7 mouse cellular contexts compared by ENCODE assay signal in genomic region chr5:118002059-118002458, GRCm38 (mm10). TPM values are rescaled to one million over a fixed set of nuclear protein-coding genes. Genes with fewer than 3 reads are reported as not detected.
A peak's percentile ranks its signal among the peaks of the same experiment; 100 is the strongest.
DNase-seq lines count a peak whose midpoint lies in the region; ATAC-seq and TF ChIP-seq lines count a peak whose summit lies in the region.

No protein-coding gene starts in this region.

- intact Hi-C loops in heart, postnatal 36 days (cut with DNase I), result loop anchor here (5.0 kb wide), 1 partner anchor 65 kb away; no protein-coding TSS in a partner anchor

- TF ChIP-seq POLR2A in MEL (IDR thresholded peaks at IDR 0.05; ENCODE audit: control insufficient read depth in 1 of 2, insufficient read depth in 1 of 2, low read depth in 1 of 2, low read length in 2 of 2, poor library complexity in 1 of 2), result no peak
- no peak for TF ChIP-seq POLR2A in bone marrow macrophage, adult 2 months (IDR thresholded peaks at IDR 0.05; ENCODE audit: borderline replicate concordance, low read depth, low read length)

- ATAC-seq in erythroblast, adult 5-6 weeks (replicated peaks; ENCODE audit: low FRiP score, poor library complexity, severe bottlenecking), result peak; percentile 60

- TF ChIP-seq CTCF in MEL (IDR thresholded peaks at IDR 0.05 in 2 of 3, conservative IDR thresholded peaks at IDR 0.05 in 1 of 3; ENCODE audit: control insufficient read depth in 1 of 3, insufficient read depth in 1 of 3, low read depth in 2 of 3, low read length in 3 of 3, poor library complexity in 1 of 3, severe bottlenecking in 1 of 3), result peak; percentile 74 to 86 (median 80)
- peak; percentile 74 for TF ChIP-seq CTCF in bone marrow macrophage, adult 2 months (IDR thresholded peaks at IDR 0.05; ENCODE audit: low read depth, low read length)

- TF ChIP-seq RAD21 in MEL (IDR thresholded peaks at IDR 0.05; ENCODE audit: low read depth, low read length), result peak; percentile 52

- H3K4me1 ChIP-seq in MEL (ENCODE audit: control insufficient read depth in 1 of 2, insufficient read depth in 2 of 2, low read length in 2 of 2), result no peaks in the 10 kb centered on the region
- H3K4me1 ChIP-seq in bone marrow macrophage, adult 2 months (ENCODE audit: control insufficient read depth, insufficient read depth, low read length), result no peaks in the 10 kb centered on the region

- no peaks in the 10 kb centered on the region for H3K9me3 ChIP-seq in MEL (replicated peaks; ENCODE audit: insufficient read depth, low read length)

- H3K27ac ChIP-seq in MEL (ENCODE audit: control insufficient read depth, low read depth, low read length), result no peak overlapping the region
- no peak overlapping the region for H3K27ac ChIP-seq in bone marrow macrophage, adult 2 months (ENCODE audit: insufficient read depth, low read depth, low read length)

- no peaks in the 10 kb centered on the region for H3K36me3 ChIP-seq in MEL (ENCODE audit: control insufficient read depth in 1 of 2, insufficient read depth in 2 of 2, low read length in 2 of 2)

- no peak overlapping the region for H3K4me3 ChIP-seq in MEL (ENCODE audit: control insufficient read depth in 1 of 2, insufficient read depth in 1 of 2, low read depth in 2 of 2, low read length in 2 of 2)
- H3K4me3 ChIP-seq in bone marrow macrophage, adult 2 months (ENCODE audit: insufficient read depth, low read length), result no peak overlapping the region

- H3K27me3 ChIP-seq in MEL (ENCODE audit: control insufficient read depth in 1 of 2, insufficient read depth in 2 of 2, low read length in 2 of 2), result no peaks in the 10 kb centered on the region

- peak; percentile 59 for DNase-seq in MEL (ENCODE audit: low read depth, low spot score)
- DNase-seq in heart, postnatal 36 days, result peak; percentile 68 to 77
- DNase-seq in layer of hippocampus, postnatal 10 days (ENCODE audit: low spot score in 2 of 2), result peak; percentile 82 to 83
- peak; percentile 79 for DNase-seq in lung, postnatal 36 days
- DNase-seq in right cerebral cortex, postnatal 4 days, result peak; percentile 80

- no peak for TF ChIP-seq EP300 in MEL (IDR thresholded peaks at IDR 0.05; ENCODE audit: low read depth in 1 of 2, low read length in 2 of 2)

- H3K79me2 ChIP-seq in MEL (ENCODE audit: control insufficient read depth, insufficient read depth, low read length, poor library complexity), result no peaks in the 10 kb centered on the region

- no peak overlapping the region for H3K9ac ChIP-seq in MEL (ENCODE audit: control insufficient read depth, low read depth, low read length, poor library complexity, severe bottlenecking)

TF ChIP-seq in MEL, 35 proteins besides CTCF, POLR2A, EP300 and RAD21:
- TF ChIP-seq CHD1 (IDR thresholded peaks at IDR 0.05; ENCODE audit: low read depth, low read length) (no peak), SMC3 (IDR thresholded peaks at IDR 0.05; ENCODE audit: low read depth, low read length) (peak; percentile 53)

RNA-seq across cellular contexts. Expression of gene Tesc, which starts 25.5 kb away (rescaled TPM):
- total RNA-seq in MEL (2012; rRNA removed), result not detected in 2 replicates
- polyA plus RNA-seq in MEL (2012; ENCODE audit: insufficient read depth in 1 of 2, insufficient read length in 2 of 2, low read depth in 1 of 2, low replicate concordance in 2 of 2, missing spikeins in 1 of 2), result under 1 TPM in 1 of 2 experiments, not detected in 1; 0.07 TPM
- not detected in 2 replicates for polyA plus RNA-seq in bone marrow macrophage, adult 2 months (2012; ENCODE audit: insufficient read depth, insufficient read length, missing spikeins)
- total RNA-seq in erythroblast, adult 5-6 weeks (2015; ENCODE audit: low replicate concordance), result 4.6 TPM in 1 of 2 replicates, not detected in the other
- 0.56 and 2.6 TPM in 2 replicates for total RNA-seq in erythroblast, adult 5-6 weeks (2017; ENCODE audit: low replicate concordance)
- total RNA-seq in heart, postnatal 36 days (2021), result 100 to 1,000 TPM; 218 to 224 TPM
- total RNA-seq in layer of hippocampus, postnatal 10 days (2021), result 10 to 100 TPM; 41.3 to 42.2 TPM

RNA-seq across cellular contexts. Expression of gene Fbxo21, which starts 25.5 kb away (rescaled TPM):
- 9.1 and 10.4 TPM in 2 replicates for total RNA-seq in MEL (2012; rRNA removed)
- 10 to 100 TPM in 1 of 2 experiments, not detected in 1; 20.5 TPM for polyA plus RNA-seq in MEL (2012; ENCODE audit: insufficient read depth in 1 of 2, insufficient read length in 2 of 2, low read depth in 1 of 2, low replicate concordance in 2 of 2, missing spikeins in 1 of 2)
- 17.2 and 17.4 TPM in 2 replicates for polyA plus RNA-seq in bone marrow macrophage, adult 2 months (2012; ENCODE audit: insufficient read depth, insufficient read length, missing spikeins)
- 1.7 TPM in 1 of 2 replicates, not detected in the other for total RNA-seq in erythroblast, adult 5-6 weeks (2015; ENCODE audit: low replicate concordance)
- 0.98 and 2.0 TPM in 2 replicates for total RNA-seq in erythroblast, adult 5-6 weeks (2017; ENCODE audit: low replicate concordance)
- 10 to 100 TPM; 35.8 to 42.6 TPM for total RNA-seq in heart, postnatal 36 days (2021)
- total RNA-seq in layer of hippocampus, postnatal 10 days (2021), result 100 to 1,000 TPM; 125 to 134 TPM

Comparison
In these comparisons a context has a peak if more than half of its experiments do, and no peak if none do; other contexts are left out.
1. RNA of gene Tesc, which starts 25.5 kb away (total RNA-seq): 218 to 224 TPM in heart, postnatal 36 days and 41.3 to 42.2 TPM in layer of hippocampus, postnatal 10 days; 0.56 to 4.6 TPM in erythroblast, adult 5-6 weeks and not detected in MEL; every median in the first group is over 4 times any median in the second.
2. Peak in every context shown above with its lines, with median percentiles within 50 percentile points of each other: DNase-seq.